Comparison of ENCODE assay signal across 9 mouse cellular contexts in the genomic region with DNA sequence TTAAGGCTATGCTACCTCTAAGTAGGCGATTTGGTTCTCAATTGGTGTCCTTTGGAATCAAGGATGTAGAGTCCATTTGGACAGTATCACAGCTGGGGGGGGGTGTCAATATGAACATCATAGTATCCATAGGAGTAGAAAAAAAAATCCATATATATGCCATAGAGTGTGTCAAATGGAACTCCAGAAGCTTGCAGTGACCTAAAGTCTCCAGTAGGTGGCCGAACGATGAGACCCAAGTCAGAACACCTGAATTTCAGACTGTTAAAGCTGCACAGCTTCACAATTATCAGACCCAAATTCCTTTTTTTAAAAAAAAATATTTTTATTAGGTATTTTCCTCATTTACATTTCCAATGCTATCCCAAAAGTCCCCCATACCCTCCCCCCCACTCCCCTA. TPM values are rescaled to one million over a fixed set of nuclear protein-coding genes. Genes with fewer than 3 reads are reported as not detected.
DNase-seq lines count a peak whose midpoint lies in the region; ATAC-seq and TF ChIP-seq lines count a peak whose summit lies in the region.
"Had no signal": no experiment of that assay in that cellular context is flagged by ENCODE, and none has a peak within 500 bp of the region (broad histone marks: within the 10 kb centered on the region; RNA-seq: fewer than 3 reads in every experiment).

No protein-coding gene starts in this region.

- in situ Hi-C loops in Patski (cut with MboI; ENCODE audit: low pct_unique_long_range_greater_than_20kb): loop anchor here (10.0 kb wide), 1 partner anchor 110 kb away; no protein-coding TSS in a partner anchor

- CTCF ChIA-PET in Patski (lab: Charles Lee): interaction anchor here (0.8 kb wide), 1 partner anchor 115 kb away, joined by 3 read pairs; no protein-coding TSS in a partner anchor

- POLR2A ChIA-PET in Patski (lab: Charles Lee): no interaction called here

- TF ChIP-seq CTCF in gastrocnemius, adult 2 months (IDR thresholded peaks at IDR 0.05): peak; percentile 50
- TF ChIP-seq CTCF in lung, adult 2 months (IDR thresholded peaks at IDR 0.05; ENCODE audit: insufficient read depth, low read length): 0 out of 2 replicates have a peak, but pooled peaks have one; percentile 14
- peak; percentile 19 for TF ChIP-seq CTCF in Patski (IDR thresholded peaks at IDR 0.05)
- peak; percentile 61 for TF ChIP-seq CTCF in hindbrain, postnatal 0 days (IDR thresholded peaks at IDR 0.05; ENCODE audit: low read depth)

- H3K36me3 ChIP-seq in hindbrain, postnatal 0 days (ENCODE audit: insufficient read depth, low read length): no peaks in the 10 kb centered on the region

- peaks cover 3% of the 10 kb centered on the region for H3K27me3 ChIP-seq in Patski
- no peaks in the 10 kb centered on the region for H3K27me3 ChIP-seq in hindbrain, postnatal 0 days (ENCODE audit: insufficient read depth, low read length)

- intact Hi-C loops in gastrocnemius, adult 2 months (cut with DNase I): no loop called here

- no peak overlapping the region for H3K27ac ChIP-seq in gastrocnemius, adult 2 months
- no peak overlapping the region for H3K27ac ChIP-seq in hindbrain, postnatal 0 days
- H3K27ac ChIP-seq: macrophage had no signal

- no peak for DNase-seq in gastrocnemius, adult 2 months
- no peak for DNase-seq in gastrocnemius, adult 8-10 months (ENCODE audit: low spot score in 2 of 2)
- DNase-seq in lung, adult 2 months: no peak
- no peak for DNase-seq in lung, postnatal 4 days
- DNase-seq in Patski (ENCODE audit: low read depth, low spot score): no peak
- peak; percentile 63 for DNase-seq in hindbrain, postnatal 0 days (ENCODE audit: low spot score)
- no peak for DNase-seq in c-Kit-positive CD71-positive TER-119-positive erythroid progenitor cells, embryonic 14.5 days (ENCODE audit: low spot score)
- DNase-seq in thymus, postnatal 25 days: no peak

- no peak for ATAC-seq in Patski
- no peak for ATAC-seq in hindbrain, postnatal 0 days

- no peak overlapping the region for H3K9ac ChIP-seq in hindbrain, postnatal 0 days (replicated peaks; ENCODE audit: low read length)

- H3K4me2 ChIP-seq in hindbrain, postnatal 0 days (ENCODE audit: low read depth, low read length): no peak overlapping the region

- no peaks in the 10 kb centered on the region for H3K4me1 ChIP-seq in lung, adult 2 months (ENCODE audit: control insufficient read depth, insufficient read depth, low read length)
- H3K4me1 ChIP-seq in hindbrain, postnatal 0 days (ENCODE audit: insufficient read depth, low read length): no peaks in the 10 kb centered on the region

- 59% methylated on average over 3 of the region's 3 CpGs for WGBS in lung, adult 2 months
- 60% methylated on average over 3 of the region's 3 CpGs for WGBS in hindbrain, postnatal 0 days

- no peaks in the 10 kb centered on the region for H3K9me3 ChIP-seq in hindbrain, postnatal 0 days (ENCODE audit: low read length)

- no peak for TF ChIP-seq POLR2A in lung, adult 2 months (IDR thresholded peaks at IDR 0.05; ENCODE audit: borderline replicate concordance, extremely low read depth, low read depth, low read length)

- H3K4me3 ChIP-seq in gastrocnemius, adult 2 months: no peak overlapping the region
- H3K4me3 ChIP-seq in lung, adult 2 months (replicated peaks; ENCODE audit: extremely low read depth, low read depth, low read length): no peak overlapping the region
- no peak overlapping the region for H3K4me3 ChIP-seq in hindbrain, postnatal 0 days (ENCODE audit: low read length)

RNA-seq across cellular contexts. Expression of gene Lin7a, which starts 3.3 kb away (rescaled TPM):
- total RNA-seq in gastrocnemius, adult 2 months (2021): 1 to 10 TPM in 1 of 2 experiments, under 1 TPM in 1; 0.99 to 1.8 TPM
- total RNA-seq in gastrocnemius, adult 8-10 months (2022): 1 to 10 TPM in 1 of 4 experiments, under 1 TPM in 3; 0.70 to 1.7 (median 0.86) TPM
- not detected in 2 replicates for polyA plus RNA-seq in lung, adult 2 months (2012; rRNA removed)
- polyA plus RNA-seq in Patski (2021): 0.54 TPM
- 26.0 and 30.4 TPM in 2 replicates for total RNA-seq in hindbrain, postnatal 0 days (2014; rRNA removed)
- 26.6 and 27.8 TPM in 2 replicates for polyA plus RNA-seq in hindbrain, postnatal 0 days (2015; fragmentation: Nextera tagmentation; extraction: Ambion mirVana)
- polyA plus RNA-seq: macrophage had no signal
